Mouse (Mus musculus) MEL (cell line): ENCODE results near the gene Spaca3. TPM values are rescaled to one million over a fixed set of nuclear protein-coding genes. Genes with fewer than 3 reads are reported as not detected.

Experiments used
- DNase-seq: peaks from one replicate; pipeline ENCODE4 v3.0.0; 2011; ENCODE audit warnings: low read depth, low spot score
- H3K27ac ChIP-seq: 2 replicates; pipeline ENCODE4 v1.5.1; 2012; ENCODE audit warnings: low read depth, mild to moderate bottlenecking, control low read depth, low read length, moderate library complexity; ENCODE audit not compliant: control insufficient read depth
- H3K27me3 ChIP-seq, 2 experiments: fragments of 150-350 bp in 1 of 2; sonication (generic) in 1 of 2; 2 replicates each; pipeline ENCODE4 v1.6.1; 2012; ENCODE audit warnings: low read length in 2 of 2, mild to moderate bottlenecking in 2 of 2, improper control_type of control experiment in 1 of 2, moderate library complexity in 1 of 2; ENCODE audit not compliant: insufficient read depth in 2 of 2, control insufficient read depth in 1 of 2
- H3K36me3 ChIP-seq, 2 experiments: 2 replicates each; pipeline ENCODE4 v1.6.1; 2012 to 2014; ENCODE audit warnings: low read length in 2 of 2, improper control_type of control experiment in 1 of 2, inconsistent platforms in 1 of 2, mild to moderate bottlenecking in 1 of 2; ENCODE audit not compliant: insufficient read depth in 2 of 2, control insufficient read depth in 1 of 2
- H3K4me1 ChIP-seq, 2 experiments: fragments of 150-350 bp in 1 of 2; sonication (generic) in 1 of 2; 2 replicates each; pipeline ENCODE4 v1.6.1; 2012; ENCODE audit warnings: low read length in 2 of 2, improper control_type of control experiment in 1 of 2, mild to moderate bottlenecking in 1 of 2; ENCODE audit not compliant: insufficient read depth in 2 of 2, control insufficient read depth in 1 of 2
- H3K4me3 ChIP-seq, 2 experiments: fragments of 150-350 bp in 1 of 2; sonication (generic) in 1 of 2; 2 replicates each; pipeline ENCODE4 v1.5.1; 2012; ENCODE audit warnings: low read depth in 2 of 2, low read length in 2 of 2, mild to moderate bottlenecking in 2 of 2, moderate library complexity in 2 of 2, control low read depth in 1 of 2, improper control_type of control experiment in 1 of 2; ENCODE audit not compliant: control insufficient read depth in 1 of 2, insufficient read depth in 1 of 2
- H3K79me2 ChIP-seq: 2 replicates; pipeline ENCODE4 v1.6.1; 2012; ENCODE audit warnings: mild to moderate bottlenecking, low read length, moderate library complexity; ENCODE audit not compliant: control insufficient read depth, poor library complexity, insufficient read depth
- H3K9ac ChIP-seq: 2 replicates; pipeline ENCODE4 v1.6.1; 2012; ENCODE audit warnings: low read depth, mild to moderate bottlenecking, control low read depth, low read length, moderate library complexity; ENCODE audit not compliant: control insufficient read depth, poor library complexity, severe bottlenecking
- H3K9me3 ChIP-seq: fragments of 150-350 bp; sonication (generic); replicated peaks from 2 replicates; pipeline ENCODE4 v1.6.1; 2012; ENCODE audit warnings: mild to moderate bottlenecking, low read length, improper control_type of control experiment, moderate library complexity; ENCODE audit not compliant: insufficient read depth
- ELF1 ChIP-seq: IDR thresholded peaks from 2 replicates; pipeline ENCODE4 v1.6.1; 2014; ENCODE audit warnings: low read depth, mild to moderate bottlenecking, inconsistent platforms, low read length, improper control_type of control experiment, moderate library complexity
- ETS1 ChIP-seq: IDR thresholded peaks from 2 replicates; pipeline ENCODE4 v1.6.1; 2012; ENCODE audit warnings: low read depth, mild to moderate bottlenecking, inconsistent platforms, low read length, improper control_type of control experiment, moderate library complexity
- HCFC1 ChIP-seq: IDR thresholded peaks from 2 replicates; pipeline ENCODE4 v1.6.1; 2012; ENCODE audit warnings: low read depth, mild to moderate bottlenecking, inconsistent platforms, low read length, improper control_type of control experiment, moderate library complexity
- MAX ChIP-seq: IDR thresholded peaks from 2 replicates; pipeline ENCODE4 v1.6.1; 2011; ENCODE audit warnings: low read length, improper control_type of control experiment
- MAZ ChIP-seq: IDR thresholded peaks from 2 replicates; pipeline ENCODE4 v1.6.1; 2012; ENCODE audit warnings: low read depth, mild to moderate bottlenecking, inconsistent platforms, low read length, improper control_type of control experiment
- MYB ChIP-seq: IDR thresholded peaks from 2 replicates; pipeline ENCODE4 v1.6.1; 2011; ENCODE audit warnings: mild to moderate bottlenecking, low read depth, low read length, improper control_type of control experiment
- RAD21 ChIP-seq: IDR thresholded peaks from 2 replicates; pipeline ENCODE4 v1.6.1; 2011; ENCODE audit warnings: mild to moderate bottlenecking, low read depth, low read length, improper control_type of control experiment
- polyA plus RNA-seq, 2 experiments: library from polyadenylated mRNA; stranded (reverse) in 1 of 2; unstranded in 1 of 2; fragments of >175 nt in 1 of 2; fragments of >200 nt in 1 of 2; gene quantifications; 2 replicates each; pipeline versions ENCODE4 v1.2.1 to v1.2.4; 2012; ENCODE audit warnings: low replicate concordance in 2 of 2, low read depth in 1 of 2; ENCODE audit not compliant: insufficient read length in 2 of 2, insufficient read depth in 1 of 2, missing spikeins in 1 of 2
- total RNA-seq: library from RNA; depleted of rRNA; stranded (reverse); fragments of 300-350 nt; gene quantifications from 2 replicates; pipeline ENCODE4 v1.2.3, GENCODE M21; 2012; rRNA removed

Spaca3 gene
- total and polyA plus RNA-seq, 3 experiments, result not detected

- no peaks in the 10 kb centered on the region for H3K36me3 ChIP-seq
- DNase-seq, result no peak
- no peaks in the 10 kb centered on the region for H3K79me2 ChIP-seq
- no peaks in the 10 kb centered on the region for H3K4me1 ChIP-seq
- no peaks in the 10 kb centered on the region for H3K27me3 ChIP-seq
- H3K27ac ChIP-seq, result no peak overlapping the region
- H3K4me3 ChIP-seq, result no peak overlapping the region
- no peak for TF ChIP-seq HCFC1
- TF ChIP-seq MAZ, result no peak
- no peak for TF ChIP-seq RAD21
- TF ChIP-seq MAX, result no peak
- no peak for TF ChIP-seq MYB
- no peak for TF ChIP-seq ETS1
- no peak for TF ChIP-seq ELF1
- H3K9me3 ChIP-seq, result no peaks in the 10 kb centered on the region
- no peak overlapping the region for H3K9ac ChIP-seq
Measured at GRCm38 (mm10) chr11:80913408-80914024, 55.4 kb downstream of the Spaca3 start.

Other genes with a start within 250 kb of the Spaca3 start
- 15.9 and 20.2 TPM in 2 replicates for gene Myo1d, start 78.3 kb upstream of the Spaca3 start, total RNA-seq
- 10 to 100 TPM; 41.7 to 81.1 TPM for gene Myo1d, start 78.3 kb upstream of the Spaca3 start, polyA plus RNA-seq
- gene Tmem98, start 48.2 kb upstream of the Spaca3 start, total RNA-seq, result 21.5 and 23.3 TPM in 2 replicates
- 10 to 100 TPM in 1 of 2 experiments, not detected in 1; 33.5 TPM for gene Tmem98, start 48.2 kb upstream of the Spaca3 start, polyA plus RNA-seq